Mouse (Mus musculus): ENCODE data around the gene Ssr3. TPM values are rescaled to one million over a fixed set of nuclear protein-coding genes. Genes with fewer than 3 reads are reported as not detected.

Gene Ssr3
- total and polyA plus RNA-seq, 2 experiments = 74.4 to 172 TPM

- Histone ChIP-seq H3K4me3 (ENCODE audit: insufficient read depth, low read depth, low read length) (no peak overlapping the region), H3K36me3 (ENCODE audit: control insufficient read depth, insufficient read depth, low read length) (no peaks in the 10 kb centered on the region)
- WGBS = 23% methylated on average over 1 of the region's 1 CpGs
These were observed 46.2 kb downstream of the Ssr3 start for GRCm38 (mm10) chr3:65346176-65346575.

GRCm38 (mm10) chr3:65340173-65340951 lies 52.1 kb downstream of the Ssr3 start:
- no peak for TF ChIP-seq POLR2A (IDR thresholded peaks at IDR 0.05; ENCODE audit: extremely low read depth, insufficient read depth, low read length)
- TF ChIP-seq CTCF (IDR thresholded peaks at IDR 0.05; ENCODE audit: low read depth, low read length) = no peak
- 85% methylated on average over 5 of the region's 5 CpGs for WGBS
- no peak for DNase-seq (ENCODE audit: extremely low read depth, low read depth, low spot score)
- Histone ChIP-seq H3K27me3 (ENCODE audit: control insufficient read depth, insufficient read depth, low read length) (no peaks in the 10 kb centered on the region), H3K79me2 (ENCODE audit: control insufficient read depth, insufficient read depth, low read length) (no peaks in the 10 kb centered on the region), H3K27ac (replicated peaks; ENCODE audit: insufficient read depth, low read depth, low read length) (no peak overlapping the region), H3K36me3 (ENCODE audit: control insufficient read depth, insufficient read depth, low read length) (no peaks in the 10 kb centered on the region), H3K4me3 (ENCODE audit: insufficient read depth, low read depth, low read length) (no peak overlapping the region), H3K9ac (ENCODE audit: low read depth, low read length) (no peak overlapping the region), H3K4me1 (ENCODE audit: control insufficient read depth, insufficient read depth, low read length) (no peaks in the 10 kb centered on the region)

More at GRCm38 (mm10) chr3:65346176-65346575, 46.2 kb downstream of the Ssr3 start:
- Histone ChIP-seq H3K79me2 (ENCODE audit: control insufficient read depth, insufficient read depth, low read length) (no peaks in the 10 kb centered on the region), H3K27me3 (ENCODE audit: control insufficient read depth, insufficient read depth, low read length) (no peaks in the 10 kb centered on the region), H3K4me1 (ENCODE audit: control insufficient read depth, insufficient read depth, low read length) (0 out of 2 replicates have a peak, but pooled peaks cover 1% of the 10 kb centered on the region), H3K27ac (replicated peaks; ENCODE audit: insufficient read depth, low read depth, low read length) (no peak overlapping the region), H3K9ac (ENCODE audit: low read depth, low read length) (no peak overlapping the region)
- no peak for TF ChIP-seq CTCF (IDR thresholded peaks at IDR 0.05; ENCODE audit: low read depth, low read length)
- TF ChIP-seq POLR2A (IDR thresholded peaks at IDR 0.05; ENCODE audit: extremely low read depth, insufficient read depth, low read length) = no peak
- DNase-seq (ENCODE audit: extremely low read depth, low read depth, low spot score) = peak; percentile 88

- WGBS = 87% methylated on average over 10 of the region's 10 CpGs
- H3K27ac ChIP-seq (replicated peaks; ENCODE audit: insufficient read depth, low read depth, low read length) = no peak overlapping the region
- no peaks in the 10 kb centered on the region for H3K4me1 ChIP-seq (ENCODE audit: control insufficient read depth, insufficient read depth, low read length)
These were observed 54.5 kb downstream of the Ssr3 start for GRCm38 (mm10) chr3:65337835-65338464.

More at GRCm38 (mm10) chr3:65337835-65338464, 54.5 kb downstream of the Ssr3 start:
- no peak overlapping the region for H3K9ac ChIP-seq (ENCODE audit: low read depth, low read length)
- no peak overlapping the region for H3K4me3 ChIP-seq (ENCODE audit: insufficient read depth, low read depth, low read length)
- DNase-seq (ENCODE audit: extremely low read depth, low read depth, low spot score) = no peak
- no peak for TF ChIP-seq POLR2A (IDR thresholded peaks at IDR 0.05; ENCODE audit: extremely low read depth, insufficient read depth, low read length)
- no peak for TF ChIP-seq CTCF (IDR thresholded peaks at IDR 0.05; ENCODE audit: low read depth, low read length)
- no peaks in the 10 kb centered on the region for H3K79me2 ChIP-seq (ENCODE audit: control insufficient read depth, insufficient read depth, low read length)
- no peaks in the 10 kb centered on the region for H3K27me3 ChIP-seq (ENCODE audit: control insufficient read depth, insufficient read depth, low read length)
- H3K36me3 ChIP-seq (ENCODE audit: control insufficient read depth, insufficient read depth, low read length) = no peaks in the 10 kb centered on the region

Other genes starting within 250 kb of the Ssr3 start
- 6.0 and 6.5 TPM in 2 replicates for gene Tiparp, start 135.8 kb upstream of the Ssr3 start, total RNA-seq (2014; rRNA removed)
- gene Tiparp, start 135.8 kb upstream of the Ssr3 start, polyA plus RNA-seq (2012; rRNA removed) = 0.91 and 1.1 TPM in 2 replicates